Mouse (Mus musculus) thymus, adult 2 months (tissue): ENCODE measurements around the gene Tead2. TPM values are rescaled to one million over a fixed set of nuclear protein-coding genes. Genes with fewer than 3 reads are reported as not detected.

Experiments used
- DNase-seq: peaks from one replicate; pipeline ENCODE4 v3.0.0; 2021
- H3K27ac ChIP-seq: fragments of 200-500 bp; 2 replicates; pipeline ENCODE4 v1.5.1; 2012; ENCODE audit warnings: low read length, control low read depth; ENCODE audit not compliant: control insufficient read depth, insufficient read depth
- H3K27me3 ChIP-seq: fragments of 200-500 bp; 2 replicates; pipeline ENCODE4 v1.6.1; 2012; ENCODE audit warnings: mild to moderate bottlenecking, low read length, moderate library complexity, mixed read lengths; ENCODE audit not compliant: control insufficient read depth, insufficient read depth
- H3K36me3 ChIP-seq: fragments of 200-500 bp; 2 replicates; pipeline ENCODE4 v1.6.1; 2012; ENCODE audit warnings: mild to moderate bottlenecking, low read length, moderate library complexity; ENCODE audit not compliant: control insufficient read depth, insufficient read depth
- H3K4me1 ChIP-seq: fragments of 200-500 bp; replicated peaks from 2 replicates; pipeline ENCODE4 v1.6.1; 2012; ENCODE audit warnings: low read length; ENCODE audit not compliant: control insufficient read depth, insufficient read depth
- H3K4me3 ChIP-seq: fragments of 200-500 bp; 2 replicates; pipeline ENCODE4 v1.5.1; 2012; ENCODE audit warnings: mild to moderate bottlenecking, low read length, control low read depth, moderate library complexity; ENCODE audit not compliant: control insufficient read depth, insufficient read depth
- CTCF ChIP-seq: fragments of 200-500 bp; IDR thresholded peaks from 2 replicates; pipeline ENCODE4 v1.5.1; 2012; ENCODE audit warnings: mild to moderate bottlenecking, control low read depth, low read length, moderate library complexity, borderline replicate concordance; ENCODE audit not compliant: control insufficient read depth, poor library complexity, insufficient read depth; ENCODE audit errors: extremely low read depth
- POLR2A ChIP-seq: fragments of 200-500 bp; IDR thresholded peaks from 2 replicates; pipeline ENCODE4 v1.6.1; 2012; ENCODE audit warnings: mild to moderate bottlenecking, low read length, control low read depth, moderate library complexity; ENCODE audit not compliant: control insufficient read depth, poor library complexity, insufficient read depth; ENCODE audit errors: extremely low read depth
- WGBS: fragments of 180-500 bp; shearing (Covaris S2); methylation state at CpG from one replicate; pipeline ENCODE4 v1.1.7; 2018; 5-methylcytosine and 5-hydroxymethylcytosine counted together
- polyA plus RNA-seq: library from polyadenylated mRNA; depleted of rRNA; stranded (reverse); fragments of >200 nt; gene quantifications from 2 replicates; pipeline ENCODE4 v1.2.3, GENCODE M21; 2012

The Tead2 gene
- polyA plus RNA-seq, 1 experiment = 8.5 TPM

DNA sequence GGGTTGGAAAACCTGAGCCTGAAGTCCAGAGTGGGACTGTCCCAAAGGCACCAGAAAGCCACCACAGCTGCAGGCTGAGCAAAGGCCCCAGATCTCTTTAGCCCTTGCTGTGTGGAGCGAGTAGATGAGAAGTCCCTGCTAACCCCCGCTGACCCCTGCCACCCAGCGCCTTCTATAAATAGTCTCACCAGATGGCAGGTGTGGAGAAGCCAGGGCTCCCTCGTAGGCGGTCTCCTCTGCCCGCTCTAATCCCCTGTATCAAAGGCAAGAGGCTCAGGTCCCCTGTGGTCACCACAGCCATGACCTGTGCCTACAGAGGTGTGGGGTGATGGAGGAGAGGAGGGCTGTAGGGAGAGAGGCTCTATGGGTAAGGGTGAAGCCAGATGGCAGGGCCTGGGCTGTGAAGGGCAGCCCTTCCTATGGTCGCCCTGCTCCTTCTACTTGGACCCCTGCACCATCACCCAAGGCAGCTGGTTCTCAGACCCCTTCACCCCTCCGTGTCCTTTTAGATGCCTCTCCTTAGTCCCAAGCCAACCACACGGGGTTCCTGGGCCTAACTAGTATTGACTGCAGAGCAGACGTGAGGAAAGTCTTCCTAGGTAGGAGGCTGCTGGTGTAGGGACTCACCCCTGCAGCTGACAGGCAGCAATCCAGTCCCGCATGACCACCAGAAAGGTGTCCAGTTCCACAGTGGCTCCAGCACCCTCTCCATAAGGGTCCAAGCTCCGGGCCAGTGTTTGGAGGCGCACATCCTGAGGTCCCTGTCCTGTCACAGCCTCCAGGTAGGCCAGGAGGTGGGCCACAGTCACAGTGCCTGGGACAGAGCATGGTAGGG, 20.0 kb upstream of the Tead2 start:
- TF ChIP-seq CTCF (no peak), POLR2A (no peak)
- no peak overlapping the region for H3K4me3 ChIP-seq
- no peak for DNase-seq
- H3K4me1 ChIP-seq = no peaks in the 10 kb centered on the region
- WGBS = 84% methylated on average over 13 of the region's 13 CpGs
- no peaks in the 10 kb centered on the region for H3K36me3 ChIP-seq
- no peak overlapping the region for H3K27ac ChIP-seq
- H3K27me3 ChIP-seq = no peaks in the 10 kb centered on the region

DNA sequence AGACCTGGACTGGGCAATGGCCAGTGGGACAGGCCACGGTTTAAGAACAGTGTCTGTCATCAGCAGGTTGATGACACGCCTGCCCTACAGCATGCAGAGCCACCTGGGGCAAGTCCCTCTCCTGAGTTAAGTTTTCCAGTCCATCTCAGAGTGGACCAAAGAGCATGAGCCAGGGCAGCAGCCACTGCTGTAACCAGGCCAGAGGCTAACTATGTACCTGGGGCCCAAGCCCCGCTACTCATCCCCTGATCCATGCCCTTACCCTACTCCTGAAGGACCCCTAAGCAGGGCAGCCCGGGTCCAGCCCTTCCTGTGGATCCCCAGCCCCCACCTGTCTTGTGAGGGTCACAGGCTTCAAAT, 19.4 kb upstream of the Tead2 start:
- 91% methylated on average over 4 of the region's 4 CpGs for WGBS
- Histone ChIP-seq H3K4me3 (no peak overlapping the region), H3K36me3 (no peaks in the 10 kb centered on the region), H3K4me1 (no peaks in the 10 kb centered on the region), H3K27ac (no peak overlapping the region), H3K27me3 (no peaks in the 10 kb centered on the region)
- TF ChIP-seq CTCF (no peak), POLR2A (no peak)
- DNase-seq = no peak

DNA sequence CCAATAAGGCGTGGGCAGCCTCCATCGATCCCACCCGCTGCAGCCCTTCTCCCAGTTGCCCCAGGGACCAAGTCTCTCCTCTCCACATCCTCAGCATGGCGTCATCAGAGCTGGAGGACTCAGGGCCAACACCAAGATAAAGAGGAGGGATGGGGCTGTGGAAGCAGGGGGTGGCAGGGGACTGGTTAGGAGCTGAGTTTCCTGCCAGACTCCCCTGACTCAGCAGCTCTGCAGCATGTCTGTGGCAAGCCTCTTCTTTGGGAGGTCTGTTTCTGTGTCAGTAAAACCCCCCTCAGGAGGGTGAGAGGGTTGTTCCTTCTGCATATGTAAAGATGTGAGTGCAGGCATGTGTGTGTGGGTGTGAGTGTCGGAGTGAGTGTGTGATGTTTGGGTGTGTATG, 18.6 kb upstream of the Tead2 start:
- no peak for DNase-seq
- no peaks in the 10 kb centered on the region for H3K27me3 ChIP-seq
- H3K4me3 ChIP-seq = no peak overlapping the region
- no peaks in the 10 kb centered on the region for H3K4me1 ChIP-seq
- 75% methylated on average over 5 of the region's 5 CpGs for WGBS
- TF ChIP-seq CTCF (no peak), POLR2A (no peak)
- no peaks in the 10 kb centered on the region for H3K36me3 ChIP-seq
- no peak overlapping the region for H3K27ac ChIP-seq

DNA sequence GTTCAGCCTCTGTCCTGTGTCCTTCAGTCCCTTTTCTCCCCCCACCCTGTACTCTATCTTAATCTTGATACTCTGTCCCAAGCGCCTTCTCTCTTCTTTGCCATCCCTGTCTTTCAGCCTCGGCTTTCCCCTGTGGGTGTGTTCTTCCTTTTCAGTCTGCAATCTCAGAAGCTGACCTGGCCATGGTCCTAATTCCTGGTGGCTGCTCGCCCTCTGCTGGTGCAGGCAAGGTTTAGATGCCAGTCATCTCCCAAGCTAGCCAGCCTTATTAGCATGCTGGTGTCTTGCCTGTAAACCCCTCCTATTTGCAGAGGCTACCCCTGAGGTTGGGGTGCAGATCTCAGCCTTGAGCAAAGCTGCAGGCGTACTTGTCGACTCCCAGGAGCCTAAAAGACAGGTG, 17.1 kb upstream of the Tead2 start:
- Histone ChIP-seq H3K4me1 (no peaks in the 10 kb centered on the region), H3K4me3 (no peak overlapping the region), H3K36me3 (no peaks in the 10 kb centered on the region), H3K27ac (no peak overlapping the region), H3K27me3 (no peaks in the 10 kb centered on the region)
- DNase-seq = no peak
- 34% methylated on average over 5 of the region's 5 CpGs for WGBS
- TF ChIP-seq POLR2A (no peak), CTCF (no peak)

DNA sequence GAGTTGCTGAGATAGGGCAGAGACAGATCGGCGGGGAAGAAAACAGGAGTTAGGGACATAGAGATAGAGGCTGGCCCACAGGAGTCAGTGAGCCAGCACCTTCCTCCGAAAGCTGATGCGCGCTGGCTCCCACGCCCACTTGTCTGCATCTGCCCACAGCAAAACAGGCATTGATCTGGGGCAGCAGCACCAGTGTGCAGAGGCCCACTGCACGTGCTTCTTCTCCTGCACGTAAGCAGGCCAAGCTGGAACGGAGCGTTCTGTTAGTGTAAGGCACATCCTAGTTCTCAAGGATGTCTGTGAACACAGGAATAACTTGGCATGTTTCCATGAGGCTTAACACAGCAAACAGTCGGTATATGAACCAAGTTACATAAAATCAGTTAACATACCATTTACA, 16.6 kb upstream of the Tead2 start:
- TF ChIP-seq POLR2A (no peak), CTCF (no peak)
- no peak overlapping the region for H3K4me3 ChIP-seq
- H3K27me3 ChIP-seq = no peaks in the 10 kb centered on the region
- no peak for DNase-seq
- H3K27ac ChIP-seq = no peak overlapping the region
- no peaks in the 10 kb centered on the region for H3K36me3 ChIP-seq
- 0 out of 2 replicates have a peak, but pooled peaks cover 1% of the 10 kb centered on the region for H3K4me1 ChIP-seq
- WGBS = 86% methylated on average over 11 of the region's 11 CpGs

DNA sequence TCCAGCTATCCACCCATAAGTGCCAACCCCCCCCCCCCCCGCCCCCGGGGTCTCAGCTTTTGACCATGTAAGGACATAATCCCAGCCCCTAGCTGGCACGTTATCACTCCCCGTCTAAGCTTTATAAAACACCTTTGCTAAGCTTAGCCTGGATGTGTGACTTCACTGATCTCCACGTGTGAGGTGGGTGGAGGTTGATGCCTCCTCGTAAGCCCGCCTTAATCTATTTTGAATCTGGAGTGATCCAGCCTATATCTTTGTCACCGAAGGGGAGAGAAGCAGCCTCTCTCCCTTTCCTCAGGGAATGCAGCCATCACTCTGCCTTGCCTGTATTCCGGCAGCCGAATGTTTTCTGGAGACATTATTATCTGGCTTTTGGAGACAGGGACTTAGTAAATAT, 12.9 kb upstream of the Tead2 start:
- Histone ChIP-seq H3K27me3 (no peaks in the 10 kb centered on the region), H3K36me3 (no peaks in the 10 kb centered on the region), H3K27ac (no peak overlapping the region), H3K4me1 (peaks cover 11% of the 10 kb centered on the region), H3K4me3 (no peak overlapping the region)
- DNase-seq = no peak
- 86% methylated on average over 10 of the region's 10 CpGs for WGBS
- TF ChIP-seq POLR2A = no peak
- TF ChIP-seq CTCF = no peak
